Comparison of ENCODE assay signal across 8 mouse cellular contexts in the genomic region with DNA sequence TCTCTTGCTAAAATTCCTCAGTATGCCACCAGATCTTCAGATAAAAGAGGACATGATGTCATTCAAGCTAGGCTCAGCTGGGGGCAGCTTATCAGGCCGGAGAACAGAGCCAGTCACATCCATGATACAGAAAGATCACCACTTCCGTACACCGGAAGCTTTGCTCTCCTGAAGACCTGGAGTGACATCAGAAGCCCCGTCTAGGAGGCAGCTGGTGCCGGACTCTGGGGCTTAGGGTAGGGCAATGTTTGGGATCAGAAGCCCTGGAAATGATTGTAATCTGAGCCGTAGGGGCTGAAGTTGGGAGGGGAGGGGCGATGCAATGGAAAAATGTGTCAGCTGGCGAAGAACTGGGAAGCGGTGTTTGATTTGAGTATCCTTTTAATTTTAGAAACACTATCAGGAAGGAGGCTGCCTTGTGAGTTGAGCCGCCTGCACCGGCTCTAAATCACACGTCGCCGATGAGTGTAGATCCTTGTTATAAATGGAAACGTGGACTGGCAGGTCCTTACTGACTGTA. TPM values are rescaled to one million over a fixed set of nuclear protein-coding genes. Genes with fewer than 3 reads are reported as not detected.
DNase-seq lines count a peak whose midpoint lies in the region; ATAC-seq and TF ChIP-seq lines count a peak whose summit lies in the region.

No protein-coding gene starts in this region.

- no peaks in the 10 kb centered on the region for H3K36me3 ChIP-seq in midbrain, embryonic 10.5 days
- H3K36me3 ChIP-seq in midbrain, postnatal 0 days (ENCODE audit: insufficient read depth, low read length), result no peaks in the 10 kb centered on the region
- no peaks in the 10 kb centered on the region for H3K36me3 ChIP-seq in embryonic facial prominence, embryonic 13.5 days
- H3K36me3 ChIP-seq in intestine, embryonic 14.5 days (ENCODE audit: control insufficient read depth, insufficient read depth, low read length), result no peaks in the 10 kb centered on the region
- H3K36me3 ChIP-seq in liver, embryonic 14.5 days (replicated peaks; ENCODE audit: control insufficient read depth, insufficient read depth, low read depth), result no peaks in the 10 kb centered on the region

- peaks cover 8% of the 10 kb centered on the region; the same call in 1 of the 2 replicates for H3K4me1 ChIP-seq in midbrain, embryonic 10.5 days
- H3K4me1 ChIP-seq in midbrain, postnatal 0 days (ENCODE audit: insufficient read depth, low read length), result no peaks in the 10 kb centered on the region
- H3K4me1 ChIP-seq in embryonic facial prominence, embryonic 13.5 days, result peaks cover 11% of the 10 kb centered on the region
- H3K4me1 ChIP-seq in intestine, embryonic 14.5 days (replicated peaks; ENCODE audit: control insufficient read depth, insufficient read depth, low read length), result peaks cover 11% of the 10 kb centered on the region
- peaks cover 11 to 21% of the 10 kb centered on the region in 2 experiments; a peak in 3 of 4 replicates for H3K4me1 ChIP-seq in liver, embryonic 14.5 days (replicated peaks; ENCODE audit: control insufficient read depth in 2 of 2, insufficient read depth in 2 of 2, low read length in 1 of 2)

- peak; percentile 14 for DNase-seq in midbrain, embryonic 10.5 days (ENCODE audit: low spot score)
- DNase-seq in midbrain, postnatal 0 days (ENCODE audit: low spot score), result no peak
- DNase-seq in intestine, embryonic 14.5 days (ENCODE audit: low spot score), result no peak
- DNase-seq in liver, embryonic 14.5 days (ENCODE audit: low read depth in 3 of 3, low spot score in 3 of 3), result no peak
- DNase-seq in urinary bladder, postnatal 10 days (ENCODE audit: low spot score), result no peak
- DNase-seq in urinary bladder, postnatal 4 days (ENCODE audit: low spot score in 2 of 2), result no peak
- no peak for DNase-seq in spleen, postnatal 10 days (ENCODE audit: low spot score in 2 of 2)

- no peaks in the 10 kb centered on the region for H3K27me3 ChIP-seq in midbrain, embryonic 10.5 days (ENCODE audit: low read depth, poor library complexity, severe bottlenecking)
- H3K27me3 ChIP-seq in midbrain, postnatal 0 days (ENCODE audit: insufficient read depth, low read length), result no peaks in the 10 kb centered on the region
- H3K27me3 ChIP-seq in embryonic facial prominence, embryonic 13.5 days, result no peaks in the 10 kb centered on the region
- H3K27me3 ChIP-seq in intestine, embryonic 14.5 days (replicated peaks; ENCODE audit: control insufficient read depth, insufficient read depth, low read length), result no peaks in the 10 kb centered on the region
- H3K27me3 ChIP-seq in liver, embryonic 14.5 days (ENCODE audit: control insufficient read depth, insufficient read depth, low read length), result no peaks in the 10 kb centered on the region

- TF ChIP-seq EP300 in liver, embryonic 14.5 days (IDR thresholded peaks at IDR 0.05; ENCODE audit: low read depth), result no peak

- no peak overlapping the region for H3K4me3 ChIP-seq in midbrain, embryonic 10.5 days
- H3K4me3 ChIP-seq in midbrain, postnatal 0 days (ENCODE audit: low read depth, low read length), result no peak overlapping the region
- H3K4me3 ChIP-seq in embryonic facial prominence, embryonic 13.5 days, result no peak overlapping the region; the same call in 1 of the 2 replicates
- H3K4me3 ChIP-seq in intestine, embryonic 14.5 days (ENCODE audit: low read depth, low read length), result 0 out of 2 replicates have a peak overlapping the region, but pooled peaks have one; percentile 8
- no peak overlapping the region; a peak in 1 of 4 replicates for H3K4me3 ChIP-seq in liver, embryonic 14.5 days (ENCODE audit: insufficient read depth in 1 of 2, low read depth in 2 of 2, low read length in 2 of 2)

- H3K9me3 ChIP-seq in midbrain, embryonic 10.5 days (replicated peaks), result 0 out of 2 replicates have a peak, but pooled peaks cover 4% of the 10 kb centered on the region
- no peaks in the 10 kb centered on the region for H3K9me3 ChIP-seq in midbrain, postnatal 0 days (ENCODE audit: low read length)
- H3K9me3 ChIP-seq in embryonic facial prominence, embryonic 13.5 days, result no peaks in the 10 kb centered on the region
- H3K9me3 ChIP-seq in intestine, embryonic 14.5 days (ENCODE audit: control insufficient read depth, low read length), result no peaks in the 10 kb centered on the region
- no peaks in the 10 kb centered on the region for H3K9me3 ChIP-seq in liver, embryonic 14.5 days (ENCODE audit: control insufficient read depth, low read length)

- no peak for ATAC-seq in midbrain, postnatal 0 days (ENCODE audit: low FRiP score)
- ATAC-seq in embryonic facial prominence, embryonic 13.5 days (ENCODE audit: insufficient number of reproducible peaks, insufficient read depth, low FRiP score, low TSS enrichment, low read depth), result no peak
- no peak for ATAC-seq in intestine, embryonic 14.5 days (replicated peaks; ENCODE audit: low FRiP score, low TSS enrichment, low read depth)
- no peak for ATAC-seq in liver, embryonic 14.5 days (ENCODE audit: insufficient read depth)

- no peak overlapping the region for H3K4me2 ChIP-seq in midbrain, postnatal 0 days (ENCODE audit: low read depth, low read length, poor library complexity, severe bottlenecking)
- H3K4me2 ChIP-seq in embryonic facial prominence, embryonic 13.5 days, result peak overlapping the region; percentile 52
- peak overlapping the region; percentile 49 for H3K4me2 ChIP-seq in intestine, embryonic 14.5 days (ENCODE audit: low read length)
- H3K4me2 ChIP-seq in liver, embryonic 14.5 days (ENCODE audit: low read depth), result peak overlapping the region; percentile 50

- no peak overlapping the region for H3K27ac ChIP-seq in midbrain, embryonic 10.5 days (replicated peaks)
- H3K27ac ChIP-seq in midbrain, postnatal 0 days (ENCODE audit: low read depth, low read length), result no peak overlapping the region
- no peak overlapping the region for H3K27ac ChIP-seq in embryonic facial prominence, embryonic 13.5 days
- peak overlapping the region; percentile 34; the same call in 1 of the 2 replicates for H3K27ac ChIP-seq in intestine, embryonic 14.5 days (ENCODE audit: low read depth)
- no peak overlapping the region for H3K27ac ChIP-seq in liver, embryonic 14.5 days

- TF ChIP-seq CTCF in midbrain, postnatal 0 days (IDR thresholded peaks at IDR 0.05), result no peak
- TF ChIP-seq CTCF in liver, embryonic 14.5 days (IDR thresholded peaks at IDR 0.05; ENCODE audit: low read depth), result no peak

- H3K9ac ChIP-seq in midbrain, postnatal 0 days (replicated peaks; ENCODE audit: low read length, poor library complexity, severe bottlenecking), result no peak overlapping the region; the same call in 1 of the 2 replicates
- 0 out of 2 replicates have a peak overlapping the region, but pooled peaks have one; percentile 32 for H3K9ac ChIP-seq in embryonic facial prominence, embryonic 13.5 days
- no peak overlapping the region for H3K9ac ChIP-seq in intestine, embryonic 14.5 days (ENCODE audit: low read length)
- peak overlapping the region; percentile 15; the same call in 1 of the 2 replicates for H3K9ac ChIP-seq in liver, embryonic 14.5 days (replicated peaks)

- WGBS in midbrain, embryonic 10.5 days, result 49% methylated on average over 15 of the region's 15 CpGs
- WGBS in midbrain, postnatal 0 days, result 35% methylated on average over 15 of the region's 15 CpGs
- 23% methylated on average over 15 of the region's 15 CpGs for WGBS in embryonic facial prominence, embryonic 13.5 days
- WGBS in intestine, embryonic 14.5 days, result 12% methylated on average over 15 of the region's 15 CpGs
- WGBS in liver, embryonic 14.5 days (ENCODE audit: insufficient replicate concordance), result 20% methylated on average over 15 of the region's 15 CpGs

RNA-seq across cellular contexts. Expression of a gene that starts 10.8 kb away (rescaled TPM):
- 17.9 and 19.4 TPM in 2 replicates for polyA plus RNA-seq in midbrain, embryonic 10.5 days (2016; fragmentation: Nextera tagmentation; extraction: Ambion mirVana)
- 12.7 and 14.9 TPM in 2 replicates for total RNA-seq in midbrain, postnatal 0 days (2014; rRNA removed)
- 17.1 and 18.3 TPM in 2 replicates for polyA plus RNA-seq in midbrain, postnatal 0 days (2015; fragmentation: Nextera tagmentation; extraction: Ambion mirVana)
- polyA plus RNA-seq in embryonic facial prominence, embryonic 13.5 days (2015; fragmentation: Nextera tagmentation; extraction: Ambion mirVana), result 53.5 and 55.5 TPM in 2 replicates
- 18.0 and 18.2 TPM in 2 replicates for polyA plus RNA-seq in intestine, embryonic 14.5 days (2014; fragmentation: Nextera tagmentation; extraction: Ambion mirVana)
- polyA plus RNA-seq in liver, embryonic 14.5 days (2012; rRNA removed), result 8.3 and 11.9 TPM in 2 replicates
- 9.0 and 13.4 TPM in 2 replicates for polyA plus RNA-seq in liver, embryonic 14.5 days (2014; fragmentation: Nextera tagmentation; extraction: Ambion mirVana)

RNA-seq across cellular contexts. Expression of a gene that starts 26.6 kb away (rescaled TPM):
- 309 and 361 TPM in 2 replicates for polyA plus RNA-seq in midbrain, embryonic 10.5 days (2016; fragmentation: Nextera tagmentation; extraction: Ambion mirVana)
- 231 and 289 TPM in 2 replicates for total RNA-seq in midbrain, postnatal 0 days (2014; rRNA removed)
- 467 and 473 TPM in 2 replicates for polyA plus RNA-seq in midbrain, postnatal 0 days (2015; fragmentation: Nextera tagmentation; extraction: Ambion mirVana)
- polyA plus RNA-seq in embryonic facial prominence, embryonic 13.5 days (2015; fragmentation: Nextera tagmentation; extraction: Ambion mirVana), result 324 and 370 TPM in 2 replicates
- 328 and 365 TPM in 2 replicates for polyA plus RNA-seq in intestine, embryonic 14.5 days (2014; fragmentation: Nextera tagmentation; extraction: Ambion mirVana)
- polyA plus RNA-seq in liver, embryonic 14.5 days (2012; rRNA removed), result 30.1 and 43.9 TPM in 2 replicates
- 115 and 128 TPM in 2 replicates for polyA plus RNA-seq in liver, embryonic 14.5 days (2014; fragmentation: Nextera tagmentation; extraction: Ambion mirVana)

Comparison
In these comparisons a context has a peak if more than half of its experiments do, and no peak if none do; other contexts are left out.
1. H3K9ac ChIP-seq: peak in embryonic facial prominence, embryonic 13.5 days (single experiment) and liver, embryonic 14.5 days (single experiment); none in midbrain, postnatal 0 days (single experiment) and intestine, embryonic 14.5 days (single experiment).